Mouse (Mus musculus) heart, adult 2 months (tissue): ENCODE results near the gene Plcl2.

Experiments used
- CTCF ChIP-seq: fragments of 200-600 bp; IDR thresholded peaks from 2 replicates; pipeline ENCODE4 v1.8.1; 2022; ENCODE audit warnings: antibody characterized with exemption, mild to moderate bottlenecking, moderate library complexity
- POLR2A ChIP-seq: fragments of 200-500 bp; IDR thresholded peaks from 2 replicates; pipeline ENCODE4 v1.6.1; 2011; ENCODE audit warnings: mild to moderate bottlenecking, low read depth, low read length, control low read depth; ENCODE audit not compliant: insufficient read depth

DNA sequence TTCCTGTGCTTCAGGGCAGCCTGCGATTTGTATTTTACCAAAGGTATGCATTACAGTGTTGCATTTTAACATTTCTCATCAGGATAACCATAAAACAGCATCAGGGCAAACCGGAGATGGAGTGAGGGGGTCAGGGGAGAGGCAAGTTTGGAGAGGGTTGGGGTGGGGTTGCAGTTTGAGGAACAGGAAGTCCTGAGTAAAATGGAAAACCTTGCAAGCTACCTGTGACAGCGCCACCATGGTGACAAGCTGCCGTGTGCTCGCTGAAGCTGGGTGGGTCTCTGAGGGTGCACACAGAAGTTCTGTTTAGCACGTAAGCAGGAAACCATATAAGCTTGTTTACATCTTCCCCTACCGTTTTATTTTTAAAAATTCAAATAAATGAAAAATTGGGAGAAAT, 25.5 kb upstream of the Plcl2 start:
- no peak for TF ChIP-seq CTCF
- no peak for TF ChIP-seq POLR2A
